Mouse (Mus musculus) heart, embryonic 14.5 days (tissue): ENCODE data around the gene Grm5. TPM values are rescaled to one million over a fixed set of nuclear protein-coding genes. Genes with fewer than 3 reads are reported as not detected.

Source experiments
- ATAC-seq: fragments of 200-750 bp; cut with Nextera tagmentation; 2 replicates; pipeline ENCODE4 v1.8.0; 2017; ENCODE audit warnings: low read depth, moderate TSS enrichment; ENCODE audit not compliant: insufficient number of reproducible peaks, insufficient read depth, low FRiP score
- H3K27ac ChIP-seq, 2 experiments: fragments of 200-500 bp in 1 of 2; fragments of 300-500 bp in 1 of 2; sonication (generic) in 1 of 2; replicated peaks in 1 of 2; 2 replicates each; pipeline ENCODE4 v1.5.1; 2012 to 2014; ENCODE audit warnings: low read depth in 2 of 2, low read length in 2 of 2, control low read depth in 1 of 2, mild to moderate bottlenecking in 1 of 2, mixed read lengths in 1 of 2; ENCODE audit not compliant: control insufficient read depth in 1 of 2, insufficient read depth in 1 of 2
- H3K27me3 ChIP-seq: fragments of 300-500 bp; sonication (generic); 2 replicates; pipeline ENCODE4 v1.6.1; 2014; ENCODE audit warnings: mild to moderate bottlenecking, low read length, control low read depth; ENCODE audit not compliant: control insufficient read depth, insufficient read depth
- H3K36me3 ChIP-seq: fragments of 300-500 bp; sonication (generic); 2 replicates; pipeline ENCODE4 v1.6.1; 2014; ENCODE audit warnings: mild to moderate bottlenecking, control low read depth, low read length, mixed read lengths; ENCODE audit not compliant: control insufficient read depth, insufficient read depth
- H3K4me1 ChIP-seq, 2 experiments: fragments of 200-500 bp in 1 of 2; fragments of 300-500 bp in 1 of 2; sonication (generic) in 1 of 2; 2 replicates each; pipeline ENCODE4 v1.6.1; 2012 to 2014; ENCODE audit warnings: low read length in 2 of 2, control low read depth in 1 of 2, mixed read lengths in 1 of 2; ENCODE audit not compliant: control insufficient read depth in 2 of 2, insufficient read depth in 2 of 2
- H3K4me2 ChIP-seq: fragments of 300-500 bp; sonication (generic); 2 replicates; pipeline ENCODE4 v1.6.1; 2014; ENCODE audit warnings: mild to moderate bottlenecking, low read length
- H3K4me3 ChIP-seq, 2 experiments: fragments of 200-500 bp in 1 of 2; fragments of 300-500 bp in 1 of 2; sonication (generic) in 1 of 2; 2 replicates each; pipeline ENCODE4 v1.5.1; 2012 to 2014; ENCODE audit warnings: low read length in 2 of 2, mild to moderate bottlenecking in 2 of 2, control low read depth in 1 of 2, low read depth in 1 of 2, moderate library complexity in 1 of 2; ENCODE audit not compliant: control insufficient read depth in 1 of 2, insufficient read depth in 1 of 2
- H3K9ac ChIP-seq: fragments of 300-500 bp; sonication (generic); 2 replicates; pipeline ENCODE4 v1.6.1; 2014; ENCODE audit warnings: mild to moderate bottlenecking, low read length
- H3K9me3 ChIP-seq: fragments of 300-500 bp; sonication (generic); 2 replicates; pipeline ENCODE4 v1.6.1; 2016; ENCODE audit warnings: low read length, control low read depth; ENCODE audit not compliant: control insufficient read depth
- WGBS: fragments of 180-500 bp; shearing (Covaris S2); extraction: QIAGEN DNeasy Blood & Tissue Kit; methylation state at CpG from one replicate; pipeline ENCODE4 v1.1.7; 2014; 5-methylcytosine and 5-hydroxymethylcytosine counted together
- polyA plus RNA-seq: library from polyadenylated mRNA; unstranded; fragments of >200 nt; fragmentation: Nextera tagmentation; extraction: Ambion mirVana; gene quantifications from 2 replicates; pipeline ENCODE4 v1.2.1, GENCODE M21; 2014

Grm5 gene
- polyA plus RNA-seq, 1 experiment from 2014 or later: not detected

GRCm38 (mm10) chr7:88014451-88014850 lies 430.5 kb downstream of the Grm5 start:
- no peaks in the 10 kb centered on the region for H3K36me3 ChIP-seq
- H3K27me3 ChIP-seq: no peaks in the 10 kb centered on the region
- no peak overlapping the region for H3K4me2 ChIP-seq
- H3K9me3 ChIP-seq: no peaks in the 10 kb centered on the region
- no peak overlapping the region for H3K9ac ChIP-seq
- H3K4me3 ChIP-seq: no peak overlapping the region
- H3K27ac ChIP-seq: no peak overlapping the region
- no peak for ATAC-seq
- 67% methylated on average over 3 of the region's 3 CpGs for WGBS
- H3K4me1 ChIP-seq: no peaks in the 10 kb centered on the region

DNA sequence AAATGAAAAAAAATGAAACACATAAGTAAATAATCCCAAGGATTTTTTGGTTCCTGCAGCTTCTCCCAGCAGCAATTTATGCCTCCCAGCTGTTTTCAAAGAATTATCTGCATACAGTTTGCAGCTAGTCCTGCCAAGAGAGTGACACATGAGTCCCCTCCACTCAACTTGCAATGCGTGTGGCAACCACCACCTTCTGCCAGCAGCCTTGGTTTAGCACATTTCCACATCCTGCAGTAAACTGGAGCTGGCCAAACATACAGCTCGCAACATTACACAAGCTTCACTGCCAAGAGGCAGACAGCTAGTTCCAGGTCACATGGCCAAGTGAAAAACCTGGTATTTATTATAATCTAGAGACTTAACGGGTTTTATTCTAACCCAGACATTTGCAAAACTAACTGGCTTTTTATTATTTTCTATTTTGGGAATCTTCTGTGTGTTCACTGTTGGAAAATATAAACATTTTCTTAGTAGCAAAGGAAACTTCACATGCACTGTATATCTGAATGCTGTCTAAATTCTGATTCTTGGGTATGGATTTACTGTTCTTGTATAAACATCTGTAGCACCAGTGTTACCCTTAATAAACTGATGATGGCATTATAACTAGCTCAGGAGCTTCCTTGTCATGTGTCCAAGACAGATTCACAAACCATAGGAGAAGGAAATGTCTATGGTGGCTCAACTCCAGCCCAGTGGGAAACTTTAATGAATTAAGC lies 443.6 kb downstream of the Grm5 start:
- H3K27me3 ChIP-seq: no peaks in the 10 kb centered on the region
- H3K27ac ChIP-seq: no peak overlapping the region
- H3K4me3 ChIP-seq: no peak overlapping the region
- H3K4me2 ChIP-seq: no peak overlapping the region
- no peaks in the 10 kb centered on the region for H3K4me1 ChIP-seq
- H3K9me3 ChIP-seq: no peaks in the 10 kb centered on the region
- H3K36me3 ChIP-seq: no peaks in the 10 kb centered on the region
- no peak overlapping the region for H3K9ac ChIP-seq
- 65% methylated on average over 3 of the region's 3 CpGs for WGBS
- ATAC-seq: no peak

DNA sequence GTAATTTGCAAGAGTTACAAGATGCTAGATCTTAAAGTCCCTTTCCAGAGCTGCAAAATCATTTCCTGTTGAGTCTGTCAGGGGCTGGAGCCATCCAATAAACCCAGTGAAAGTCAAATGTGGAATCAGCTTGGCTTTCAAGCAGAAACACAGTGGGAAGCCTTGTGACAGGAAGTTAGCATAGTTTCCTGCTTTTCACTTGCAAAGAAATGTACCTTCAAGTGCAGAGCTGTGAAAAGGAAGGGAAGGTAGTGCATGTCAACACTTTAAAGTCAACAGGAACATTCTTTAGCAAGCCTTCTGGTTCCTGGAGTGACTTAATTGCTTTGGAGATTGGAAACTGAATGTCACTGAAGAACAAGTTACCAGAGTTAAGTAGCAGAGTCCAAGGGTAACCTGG lies 463.4 kb downstream of the Grm5 start:
- H3K4me3 ChIP-seq: no peak overlapping the region
- no peaks in the 10 kb centered on the region for H3K9me3 ChIP-seq
- no peak overlapping the region for H3K4me2 ChIP-seq
- H3K9ac ChIP-seq: no peak overlapping the region
- no peaks in the 10 kb centered on the region for H3K27me3 ChIP-seq
- H3K36me3 ChIP-seq: no peaks in the 10 kb centered on the region
- no peaks in the 10 kb centered on the region for H3K4me1 ChIP-seq
- no peak overlapping the region for H3K27ac ChIP-seq
- no peak for ATAC-seq

- H3K4me3 ChIP-seq: no peak overlapping the region
- no peaks in the 10 kb centered on the region for H3K27me3 ChIP-seq
- no peak overlapping the region for H3K4me2 ChIP-seq
- H3K27ac ChIP-seq: no peak overlapping the region
- no peaks in the 10 kb centered on the region for H3K36me3 ChIP-seq
- no peak for ATAC-seq
- H3K4me1 ChIP-seq: no peaks in the 10 kb centered on the region
- H3K9ac ChIP-seq: no peak overlapping the region
- no peaks in the 10 kb centered on the region for H3K9me3 ChIP-seq
- WGBS: 67% methylated on average over 1 of the region's 1 CpGs
These were observed 470.4 kb downstream of the Grm5 start for GRCm38 (mm10) chr7:88054224-88054938.

DNA sequence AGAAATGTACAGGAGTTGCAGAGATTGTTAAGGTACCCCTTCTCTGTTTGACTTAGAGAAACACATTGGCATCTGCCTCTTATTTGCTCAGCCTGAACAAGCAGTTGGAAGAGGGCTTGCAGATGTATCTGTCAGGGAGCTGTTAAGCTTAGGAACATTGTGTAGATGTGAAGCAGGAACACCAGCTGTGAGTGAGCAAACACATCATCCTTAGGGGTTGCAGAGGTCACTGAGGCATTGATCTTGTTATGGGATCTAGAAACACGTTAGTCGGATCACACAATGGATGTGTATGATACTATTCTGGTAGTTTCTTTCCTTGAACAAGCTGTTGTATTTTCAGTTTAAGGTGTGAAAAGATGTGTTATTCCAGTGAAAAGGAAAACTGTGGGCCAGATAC lies 472.5 kb downstream of the Grm5 start:
- 64% methylated on average over 2 of the region's 2 CpGs for WGBS

GRCm38 (mm10) chr7:88091115-88091514 lies 507.1 kb downstream of the Grm5 start:
- Histone ChIP-seq H3K4me2 (no peak overlapping the region), H3K36me3 (no peaks in the 10 kb centered on the region), H3K27me3 (no peaks in the 10 kb centered on the region), H3K9ac (no peak overlapping the region), H3K27ac (no peak overlapping the region), H3K4me3 (no peak overlapping the region), H3K4me1 (no peaks in the 10 kb centered on the region), H3K9me3 (no peaks in the 10 kb centered on the region)
- ATAC-seq: no peak

More for the DNA sequence above, 472.5 kb downstream of the Grm5 start:
- H3K27ac ChIP-seq: no peak overlapping the region
- H3K36me3 ChIP-seq: no peaks in the 10 kb centered on the region
- no peaks in the 10 kb centered on the region for H3K27me3 ChIP-seq
- H3K4me1 ChIP-seq: no peaks in the 10 kb centered on the region
- no peak for ATAC-seq
- H3K4me2 ChIP-seq: no peak overlapping the region
- no peak overlapping the region for H3K9ac ChIP-seq
- H3K9me3 ChIP-seq: no peaks in the 10 kb centered on the region
- no peak overlapping the region for H3K4me3 ChIP-seq

DNA sequence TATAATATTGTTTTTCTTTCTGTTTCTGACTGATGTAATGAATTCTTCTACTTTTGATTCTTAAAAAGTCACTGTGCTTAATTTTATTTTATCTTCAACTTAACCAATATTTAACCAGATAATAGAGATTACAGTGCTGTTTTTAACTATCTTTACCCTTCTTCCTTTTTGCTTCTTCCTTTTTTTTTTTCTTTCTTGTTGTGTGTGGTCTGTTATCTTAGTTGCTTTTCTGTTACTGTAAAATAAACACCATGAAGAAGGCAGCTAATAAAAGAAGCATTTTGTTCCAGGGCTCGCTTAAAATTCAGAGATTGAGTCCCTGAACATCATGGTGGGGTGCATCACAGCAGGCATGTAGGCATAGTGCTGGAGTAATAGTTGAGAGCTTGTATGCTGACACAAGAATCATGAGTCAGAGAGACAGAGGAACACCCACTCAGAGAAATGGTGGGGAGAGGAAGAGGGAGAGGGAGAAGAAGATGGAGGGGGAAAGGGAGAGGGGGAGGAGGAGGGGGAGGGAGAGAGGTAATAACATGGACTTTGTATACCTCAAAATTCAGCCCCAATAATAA lies 512.7 kb downstream of the Grm5 start:
- WGBS: 21% methylated on average over 1 of the region's 1 CpGs
- no peak overlapping the region for H3K4me3 ChIP-seq
- H3K36me3 ChIP-seq: no peaks in the 10 kb centered on the region
- H3K9me3 ChIP-seq: no peaks in the 10 kb centered on the region
- no peak overlapping the region for H3K9ac ChIP-seq
- no peak for ATAC-seq
- H3K27me3 ChIP-seq: no peaks in the 10 kb centered on the region
- H3K27ac ChIP-seq: no peak overlapping the region
- H3K4me1 ChIP-seq: no peaks in the 10 kb centered on the region
- H3K4me2 ChIP-seq: no peak overlapping the region
